Mouse (Mus musculus): ENCODE measurements around the gene 4921504E06Rik.

Gene 4921504E06Rik

GRCm38 (mm10) chr2:19419686-19420345, 133.9 kb downstream of the 4921504E06Rik start:
- DNase-seq (ENCODE audit: low read depth, low spot score): no peak

- no peak for DNase-seq (ENCODE audit: low read depth, low spot score)
Measured at GRCm38 (mm10) chr2:19416066-19416465, 137.6 kb downstream of the 4921504E06Rik start.

- DNase-seq (ENCODE audit: low read depth, low spot score): peak; percentile 85
Measured at GRCm38 (mm10) chr2:19415063-19415521, 138.6 kb downstream of the 4921504E06Rik start.

- peak; percentile 67 for DNase-seq (ENCODE audit: low read depth, low spot score)
Measured at GRCm38 (mm10) chr2:19414222-19414965, 139.3 kb downstream of the 4921504E06Rik start.

All from mesoderm, embryonic 11.5 days (tissue).